Mouse (Mus musculus) retina, postnatal 1 day (tissue): ENCODE results near the gene Sun2.

Experiments used
- DNase-seq: peaks from one replicate; pipeline ENCODE4 v3.0.0-alpha.2; 2012

The Sun2 gene

DNA sequence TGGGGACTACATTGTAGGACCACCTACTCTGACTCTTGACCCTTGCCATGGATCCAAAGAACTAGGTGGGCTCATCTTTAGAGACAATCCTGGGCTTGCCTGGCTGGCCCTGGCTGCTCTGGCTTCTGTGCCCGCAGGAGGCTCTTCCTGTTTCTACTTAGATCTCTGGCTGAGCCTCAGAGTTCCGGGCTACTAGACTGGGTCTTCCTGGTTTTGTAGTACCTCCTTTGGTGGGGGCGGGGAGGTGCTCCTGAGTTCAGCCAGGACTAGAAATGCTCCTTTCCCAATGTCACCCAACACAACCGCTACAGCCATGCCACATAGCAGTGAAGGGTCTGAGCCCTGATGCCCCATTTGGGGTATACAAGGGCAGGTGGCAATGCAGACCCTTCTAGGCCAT lies 21.5 kb downstream of the Sun2 start:
- DNase-seq: no peak

- DNase-seq: no peak
Observed at GRCm38 (mm10) chr15:79720267-79720666, 22.1 kb downstream of the Sun2 start.

- no peak for DNase-seq
Observed at GRCm38 (mm10) chr15:79716710-79717109, 25.6 kb downstream of the Sun2 start.

GRCm38 (mm10) chr15:79715646-79716045 lies 26.7 kb downstream of the Sun2 start:
- DNase-seq: no peak

DNA sequence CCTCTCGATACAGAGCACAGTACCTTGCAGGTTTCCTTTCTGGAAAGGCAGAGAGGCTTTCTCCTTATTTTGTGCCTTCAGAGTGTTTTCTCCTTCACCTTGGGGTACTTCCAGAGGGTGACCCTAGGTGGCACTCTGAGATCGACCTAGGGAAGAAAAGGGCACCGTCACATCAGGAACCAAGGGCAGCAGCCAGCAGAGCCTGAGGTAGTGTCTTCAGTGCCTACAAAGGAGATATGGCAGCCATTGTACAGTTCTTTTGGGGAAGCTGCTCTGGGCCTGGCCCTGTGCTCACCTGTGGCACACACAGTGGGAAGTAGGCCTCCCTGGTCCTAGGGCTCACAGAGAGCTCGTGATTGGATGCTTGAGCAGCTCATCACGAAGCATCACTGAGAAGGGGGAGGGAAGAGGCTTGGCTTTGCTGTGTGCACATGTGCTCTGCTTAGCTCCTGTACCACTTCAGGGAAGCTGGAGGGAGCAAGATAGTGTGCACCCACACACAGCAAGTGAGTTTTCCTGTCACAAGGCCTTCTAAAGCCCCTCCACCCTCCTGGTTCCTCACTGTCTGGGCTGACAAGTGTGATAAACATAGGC lies 34.0 kb downstream of the Sun2 start:
- DNase-seq: no peak

DNA sequence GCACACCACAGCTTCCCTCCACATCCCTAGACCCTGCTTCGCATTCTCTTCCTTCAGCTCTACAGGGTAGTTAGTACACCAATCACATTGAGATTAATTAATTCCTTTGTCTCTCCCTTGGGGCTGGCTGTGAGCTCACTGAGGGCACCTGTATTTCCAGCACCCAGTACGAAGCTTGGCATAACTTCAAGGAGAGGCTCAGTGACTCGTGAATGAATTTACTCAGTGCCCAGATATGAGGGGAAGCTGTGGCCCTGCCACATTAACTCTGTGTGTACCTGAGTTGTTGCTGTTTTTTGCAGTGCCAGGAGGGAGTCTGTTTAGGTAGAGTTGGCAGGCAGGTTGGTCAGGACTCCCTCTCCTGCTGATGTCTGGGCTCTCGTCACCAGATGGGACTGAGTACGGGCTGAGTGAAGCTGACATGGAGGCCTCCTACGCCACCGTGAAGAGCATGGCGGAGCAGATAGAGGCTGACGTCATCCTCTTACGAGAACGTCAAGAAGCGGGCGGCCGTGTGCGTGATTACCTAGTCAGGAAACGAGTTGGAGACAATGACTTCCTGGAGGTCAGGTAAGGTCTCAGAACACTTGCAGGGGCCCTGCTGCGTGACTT lies 35.6 kb downstream of the Sun2 start:
- no peak for DNase-seq

DNA sequence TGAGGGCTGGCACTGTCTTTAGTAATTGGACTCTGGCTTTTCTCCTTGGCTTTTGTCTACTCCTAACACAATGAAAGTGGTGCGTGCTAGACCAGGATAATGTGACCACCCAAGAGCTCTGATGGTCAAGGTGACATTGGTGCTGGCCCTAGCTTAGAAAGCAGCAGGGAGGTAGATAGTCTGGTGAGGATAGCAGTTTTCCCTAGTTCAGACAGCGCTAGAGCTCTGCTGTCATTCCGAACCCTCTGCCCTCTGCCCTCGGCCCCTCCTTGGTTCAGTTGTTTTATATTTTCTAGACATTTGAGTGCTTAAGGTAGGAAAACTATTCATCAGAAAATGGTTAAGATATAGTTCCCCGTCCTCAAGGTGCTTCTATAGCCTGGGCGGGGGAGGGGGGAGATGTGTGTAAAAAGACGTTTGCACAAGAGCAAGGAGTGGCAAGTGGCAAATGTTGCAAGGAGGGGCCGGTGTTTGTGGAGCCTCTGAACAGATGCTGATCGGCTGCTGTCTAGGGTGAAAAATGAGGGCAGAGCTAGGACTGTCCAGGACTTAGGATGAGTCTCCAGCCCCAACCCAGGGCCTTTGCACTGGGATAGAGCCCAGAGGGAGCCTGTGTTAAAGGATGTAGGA lies 44.7 kb downstream of the Sun2 start:
- DNase-seq: peak; percentile 12

DNA sequence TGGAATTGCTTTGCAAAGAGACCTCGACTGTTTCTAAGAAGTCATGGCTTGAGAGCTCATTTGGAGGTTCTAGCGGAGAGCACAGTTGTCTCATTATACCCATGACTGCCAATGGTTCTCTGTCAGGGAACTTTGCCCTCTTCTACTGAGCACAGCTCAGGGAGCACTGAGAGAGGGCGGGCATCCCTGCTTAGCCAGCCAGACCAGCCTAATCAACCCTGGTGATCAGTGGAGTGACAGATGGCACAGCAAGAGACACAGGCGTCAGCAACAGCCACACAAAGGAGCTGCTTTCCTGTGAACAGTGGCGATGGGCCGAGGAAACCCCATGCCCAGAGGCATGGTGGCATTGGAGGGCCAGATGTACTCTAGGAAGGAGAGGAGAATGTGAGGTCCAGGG lies 45.3 kb downstream of the Sun2 start:
- peak; percentile 69 for DNase-seq

GRCm38 (mm10) chr15:79696508-79696907 lies 45.8 kb downstream of the Sun2 start:
- DNase-seq: no peak

GRCm38 (mm10) chr15:79695516-79695915 lies 46.8 kb downstream of the Sun2 start:
- no peak for DNase-seq

GRCm38 (mm10) chr15:79694512-79694911 lies 47.8 kb downstream of the Sun2 start:
- DNase-seq: no peak

DNA sequence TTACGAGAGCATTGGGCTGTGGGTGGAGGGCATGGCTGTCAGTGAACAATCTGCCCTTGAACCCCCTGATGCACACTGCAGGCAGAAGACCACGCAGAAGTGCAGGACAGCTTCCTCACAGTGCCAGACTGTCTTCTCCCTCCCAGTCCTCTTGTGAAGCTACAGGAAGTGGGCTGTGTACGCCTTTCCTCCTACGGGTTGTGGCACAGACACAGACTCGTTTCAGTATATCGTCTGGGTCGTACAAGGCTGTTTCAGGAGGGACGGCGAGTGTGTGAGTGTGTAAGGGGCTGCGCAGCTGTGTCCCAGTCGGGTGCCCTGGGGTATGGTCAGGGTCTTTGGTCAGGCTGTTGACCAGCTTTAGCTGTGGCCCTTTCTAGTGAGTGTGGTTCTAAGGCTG lies 48.6 kb downstream of the Sun2 start:
- DNase-seq: no peak

DNA sequence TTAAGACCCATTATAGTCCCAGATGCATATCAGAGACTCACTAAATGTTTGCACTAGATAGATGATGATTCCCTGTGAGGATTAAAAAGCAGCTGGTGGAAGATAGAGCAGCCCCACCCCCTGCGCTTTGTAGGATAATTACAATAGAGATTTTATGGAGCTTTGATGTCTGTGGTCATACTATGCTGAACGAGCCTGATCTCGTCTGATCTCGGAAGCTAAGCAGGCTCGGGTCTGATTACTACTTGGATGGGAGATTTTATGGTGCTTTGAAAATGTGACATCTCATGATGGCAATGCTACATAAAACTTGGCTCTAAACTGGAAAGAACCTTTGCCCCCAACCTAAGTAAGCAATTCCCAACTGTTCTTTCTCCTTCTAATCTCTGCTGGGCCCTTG lies 50.0 kb downstream of the Sun2 start:
- peak; percentile 30 for DNase-seq

DNA sequence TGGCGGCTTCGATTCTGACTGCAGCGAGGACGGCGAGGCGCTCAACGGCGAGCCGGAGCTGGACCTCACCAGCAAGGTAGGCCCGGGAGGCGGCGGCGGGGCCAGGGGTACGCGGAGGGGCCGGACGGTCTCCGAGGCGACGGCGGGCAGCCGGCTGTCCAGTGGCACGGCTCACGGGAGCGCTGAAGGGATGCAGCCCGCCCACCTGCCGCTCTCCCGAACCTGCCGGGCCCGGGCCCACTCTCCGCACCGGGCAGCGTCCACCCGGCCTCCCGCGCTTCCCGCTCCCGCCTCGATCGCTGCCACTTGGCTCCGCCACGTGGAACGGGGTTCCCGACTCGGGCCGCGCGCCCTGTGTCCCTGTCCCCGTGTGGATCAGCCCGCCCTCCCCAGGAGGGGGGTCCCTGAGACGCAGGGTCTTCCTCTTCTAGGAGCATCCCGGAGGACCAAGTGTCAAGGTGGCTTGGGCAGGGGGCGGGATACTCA lies 51.3 kb downstream of the Sun2 start:
- DNase-seq: no peak

- peak; percentile 100 for DNase-seq
Observed at GRCm38 (mm10) chr15:79690426-79691022, 51.8 kb downstream of the Sun2 start, which contains the start of gene Gtpbp1. Gtpbp1 (plus strand) TSS chr15:79690845.

DNA sequence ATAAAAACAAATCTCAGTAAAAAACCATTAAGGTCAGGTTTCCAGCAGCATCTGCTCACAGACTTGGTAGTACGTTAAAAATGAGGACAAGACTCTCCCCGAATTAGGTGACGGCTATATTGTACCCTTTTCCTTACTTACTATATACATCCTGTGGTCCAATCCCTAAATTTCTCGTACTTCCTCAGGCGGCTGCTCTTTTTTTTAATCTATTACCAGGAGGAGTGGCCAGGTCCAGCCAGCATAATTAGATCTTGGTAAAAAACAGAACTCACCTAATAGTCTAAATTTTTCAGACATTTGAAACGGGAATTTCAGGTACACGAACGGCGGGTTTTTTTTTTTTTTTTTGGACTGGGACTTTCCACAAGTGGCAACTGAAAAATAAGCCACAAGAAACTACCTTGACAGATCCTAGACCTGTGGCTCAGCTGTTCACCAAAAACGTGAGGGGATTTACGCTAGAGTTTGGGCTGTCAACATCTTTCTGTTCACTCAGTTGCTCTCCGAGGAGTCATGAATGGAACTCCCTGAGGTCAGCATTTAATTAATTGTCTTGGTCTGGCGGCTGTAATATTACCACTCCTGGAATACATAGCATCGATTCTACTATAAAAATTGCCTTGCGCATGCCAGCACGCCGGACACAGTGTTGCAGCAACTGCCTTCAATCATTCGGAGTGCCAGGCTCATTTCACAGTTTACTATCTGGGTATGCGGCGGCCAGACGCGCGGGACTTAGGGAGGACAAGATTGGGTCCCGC lies 52.5 kb downstream of the Sun2 start:
- no peak for DNase-seq

- no peak for DNase-seq
Observed at GRCm38 (mm10) chr15:79688268-79688956, 53.9 kb downstream of the Sun2 start.

DNA sequence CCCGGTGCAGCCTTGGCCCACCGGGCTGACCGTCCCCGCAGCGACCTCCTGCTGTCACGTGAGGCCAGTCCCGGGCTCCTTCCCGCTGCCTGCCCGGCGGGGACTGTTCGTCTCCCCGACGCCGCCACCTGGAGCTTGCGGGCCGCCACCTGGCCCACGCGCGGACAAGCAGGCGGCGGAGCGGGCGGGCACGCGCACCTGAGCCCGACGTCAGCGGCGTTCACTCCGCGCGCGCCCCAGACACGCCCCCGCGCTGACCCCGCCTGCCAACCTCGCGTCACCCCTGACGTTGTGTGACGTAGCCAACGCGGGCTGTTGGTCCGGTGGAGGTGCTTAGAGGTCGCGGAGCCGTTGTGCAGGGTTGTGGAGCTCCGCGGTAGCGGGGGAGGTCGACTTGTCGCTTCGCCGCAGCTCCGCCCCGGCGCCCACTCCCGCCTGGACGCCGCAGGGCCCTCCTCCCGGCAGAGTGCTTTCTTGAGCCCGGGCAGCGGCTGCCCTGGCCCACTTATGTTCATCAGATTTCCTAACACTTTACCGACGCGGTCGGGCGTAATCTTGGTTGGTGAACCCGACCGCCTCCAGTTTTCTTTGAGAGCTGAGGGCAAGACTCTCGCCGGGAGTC lies 54.6 kb downstream of the Sun2 start, which contains the start of gene Josd1:
Josd1 (minus strand) TSS at position 274 of the 622 bp plus-strand sequence.
- peak; percentile 96 for DNase-seq

DNA sequence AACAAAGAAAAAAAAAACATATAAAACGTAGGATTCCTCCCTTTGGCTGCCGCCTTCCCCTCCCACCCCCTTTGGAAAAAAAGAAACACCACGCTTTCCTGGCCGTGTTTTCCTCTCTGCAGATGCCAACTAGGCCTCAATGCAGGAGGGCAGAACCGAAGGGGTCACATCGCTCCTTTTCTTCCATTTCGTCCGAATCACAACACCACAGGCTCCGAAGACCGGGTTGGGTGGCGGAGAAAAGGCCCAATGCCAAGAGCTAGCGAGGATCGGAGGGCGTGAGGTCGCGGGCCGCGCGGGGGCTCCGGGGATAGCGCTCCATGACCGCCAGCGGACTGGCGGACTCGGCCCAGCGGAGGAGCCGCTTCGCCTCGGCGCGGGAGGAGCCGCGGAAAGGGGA lies 55.2 kb downstream of the Sun2 start:
- no peak for DNase-seq

DNA sequence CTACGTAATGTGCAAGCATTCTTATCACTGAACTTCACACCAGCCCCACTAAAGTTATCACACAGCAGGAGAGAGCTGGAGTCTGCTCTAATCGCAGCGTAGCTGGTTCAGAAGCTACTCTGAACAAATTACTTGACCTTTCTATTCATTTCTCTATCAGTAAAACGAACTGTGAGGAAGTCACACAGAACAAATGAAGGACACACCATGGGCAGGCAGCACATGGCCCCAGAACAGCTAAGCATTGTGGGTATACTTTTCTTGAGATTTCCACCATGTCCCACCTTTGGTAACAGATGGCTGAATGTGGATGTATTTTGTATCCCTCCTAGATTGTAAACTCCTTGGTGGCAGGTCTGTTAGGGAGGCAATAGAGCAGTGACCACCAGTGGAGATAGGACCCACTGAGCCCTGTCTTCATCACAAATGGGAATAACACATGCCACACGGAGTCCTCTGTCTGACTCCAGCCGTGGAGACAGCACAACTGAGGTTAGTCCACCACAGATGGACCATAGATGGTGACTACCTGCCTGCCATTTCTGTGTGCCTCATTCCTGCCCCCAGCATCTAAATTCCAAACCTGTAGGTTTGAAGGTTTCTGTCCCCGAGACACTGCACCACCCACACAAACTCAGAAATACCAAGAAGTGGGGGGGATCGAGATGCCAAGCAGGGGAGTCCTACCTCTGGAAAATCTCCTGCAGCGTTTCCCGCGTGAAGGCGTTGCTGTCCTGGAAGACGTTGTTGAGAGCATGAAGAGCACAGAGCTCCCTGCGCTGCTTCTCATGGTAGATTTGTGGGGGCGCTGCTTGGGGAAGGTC lies 56.1 kb downstream of the Sun2 start:
- no peak for DNase-seq

GRCm38 (mm10) chr15:79685141-79685641 lies 57.1 kb downstream of the Sun2 start:
- no peak for DNase-seq
